Mouse (Mus musculus) gastrocnemius, postnatal 4 days (tissue): Measurements from ENCODE around the gene Sart3. TPM values are rescaled to one million over a fixed set of nuclear protein-coding genes. Genes with fewer than 3 reads are reported as not detected.

ENCODE experiments used
- DNase-seq, 2 experiments: peaks; one replicate each; pipeline ENCODE4 v3.0.0; 2021 to 2022; ENCODE audit warnings: low spot score in 2 of 2, mixed read lengths in 2 of 2
- total RNA-seq, 2 experiments: library from RNA; stranded (reverse); gene quantifications; 2 replicates each; pipeline ENCODE4 v1.2.3; 2021

Sart3 gene
- total RNA-seq, 2 experiments from 2014 or later = 18.9 to 21.9 TPM

GRCm38 (mm10) chr5:113728691-113729090 is 43.6 kb downstream of the Sart3 start:
- no peak for DNase-seq

GRCm38 (mm10) chr5:113728011-113728410 is 44.3 kb downstream of the Sart3 start:
- DNase-seq = no peak

GRCm38 (mm10) chr5:113727238-113727637 is 45.1 kb downstream of the Sart3 start:
- no peak for DNase-seq

DNA sequence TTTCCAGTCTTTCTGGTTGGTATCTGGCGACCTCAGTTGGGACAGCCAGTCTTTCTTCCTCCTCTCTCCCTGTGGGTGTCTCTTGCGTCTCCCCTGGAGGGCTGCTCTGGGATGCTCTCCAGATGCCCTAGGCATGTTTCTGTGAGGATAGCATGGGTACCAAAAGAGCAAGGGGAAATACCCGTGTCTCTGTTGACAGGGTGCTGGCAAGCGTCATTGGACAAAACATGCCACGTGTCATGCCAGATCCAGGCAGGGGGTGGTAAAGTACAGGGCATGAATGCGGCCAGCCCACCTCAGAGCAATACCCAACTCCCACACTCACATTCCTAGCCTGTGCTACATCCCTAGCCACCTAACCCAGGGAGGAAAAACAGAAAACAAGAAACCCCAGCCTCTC is 45.7 kb downstream of the Sart3 start:
- DNase-seq = no peak

GRCm38 (mm10) chr5:113725417-113725816 is 46.9 kb downstream of the Sart3 start:
- DNase-seq = no peak

- peak; percentile 73 to 78 for DNase-seq
Measured at GRCm38 (mm10) chr5:113724446-113724845, 47.9 kb downstream of the Sart3 start, which contains the start of gene 1700069L16Rik. Gene 1700069L16Rik, minus strand, starts transcription at chr5:113724772.

GRCm38 (mm10) chr5:113723567-113724237 is 48.6 kb downstream of the Sart3 start:
- DNase-seq = no peak

DNA sequence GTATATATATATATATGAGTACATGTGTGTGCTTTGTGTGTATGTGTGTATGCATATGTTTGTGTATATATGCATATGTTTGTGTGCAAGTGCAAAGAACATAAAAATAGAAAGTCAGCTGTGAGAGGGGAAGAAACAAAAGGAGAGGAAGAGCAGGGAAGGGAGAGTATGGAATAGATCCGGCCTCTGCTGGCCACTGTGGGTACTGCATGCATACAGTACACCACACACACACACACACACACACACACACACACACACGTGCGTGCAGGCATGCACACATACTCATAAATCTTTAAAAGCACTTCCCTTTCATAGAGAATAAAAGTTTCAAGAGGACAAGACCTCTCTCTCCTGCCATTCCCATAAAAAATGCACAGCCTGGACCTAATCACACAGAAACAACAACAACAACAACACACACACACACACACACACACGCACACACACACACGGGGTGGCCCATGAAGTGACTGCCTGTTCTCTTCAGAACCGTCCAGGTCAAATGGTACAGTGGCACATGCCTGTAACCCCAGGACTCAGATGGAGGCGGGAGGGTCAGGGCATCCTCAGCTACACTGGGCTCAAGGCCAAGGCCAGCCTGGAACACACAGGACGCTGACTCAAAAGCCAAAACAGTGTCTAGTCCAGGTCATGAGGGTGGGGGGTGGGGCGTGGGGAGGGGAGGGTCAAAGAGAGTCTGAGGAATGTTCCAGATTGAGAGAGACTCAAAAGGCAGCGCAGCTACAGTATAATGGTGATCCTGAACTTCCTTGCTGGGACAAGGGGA is 49.9 kb downstream of the Sart3 start:
- no peak for DNase-seq

DNA sequence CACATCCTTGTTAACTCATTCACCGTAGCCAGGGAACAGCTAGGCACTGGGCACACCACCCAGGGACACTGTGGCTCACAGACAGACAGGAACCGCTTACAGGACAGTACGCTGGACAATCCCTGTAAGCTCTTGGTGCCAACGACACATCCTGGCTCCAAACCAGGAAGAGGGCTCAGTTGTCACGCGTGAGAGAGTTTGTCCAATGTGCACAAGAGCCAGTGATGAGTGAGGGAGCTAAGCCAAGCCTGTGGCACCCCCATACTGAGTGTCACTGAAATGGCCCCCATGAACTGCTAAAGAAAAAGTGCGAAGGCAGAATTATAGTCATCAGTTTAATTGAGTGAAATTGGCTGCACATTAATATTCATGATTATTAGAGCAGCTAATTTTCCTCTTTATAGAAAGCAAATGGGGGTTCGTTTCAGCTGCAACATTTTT is 53.1 kb downstream of the Sart3 start:
- DNase-seq = no peak

- no peak for DNase-seq
Measured at GRCm38 (mm10) chr5:113716581-113717388, 55.5 kb downstream of the Sart3 start.

GRCm38 (mm10) chr5:113712861-113713260 is 59.4 kb downstream of the Sart3 start:
- no peak for DNase-seq

DNA sequence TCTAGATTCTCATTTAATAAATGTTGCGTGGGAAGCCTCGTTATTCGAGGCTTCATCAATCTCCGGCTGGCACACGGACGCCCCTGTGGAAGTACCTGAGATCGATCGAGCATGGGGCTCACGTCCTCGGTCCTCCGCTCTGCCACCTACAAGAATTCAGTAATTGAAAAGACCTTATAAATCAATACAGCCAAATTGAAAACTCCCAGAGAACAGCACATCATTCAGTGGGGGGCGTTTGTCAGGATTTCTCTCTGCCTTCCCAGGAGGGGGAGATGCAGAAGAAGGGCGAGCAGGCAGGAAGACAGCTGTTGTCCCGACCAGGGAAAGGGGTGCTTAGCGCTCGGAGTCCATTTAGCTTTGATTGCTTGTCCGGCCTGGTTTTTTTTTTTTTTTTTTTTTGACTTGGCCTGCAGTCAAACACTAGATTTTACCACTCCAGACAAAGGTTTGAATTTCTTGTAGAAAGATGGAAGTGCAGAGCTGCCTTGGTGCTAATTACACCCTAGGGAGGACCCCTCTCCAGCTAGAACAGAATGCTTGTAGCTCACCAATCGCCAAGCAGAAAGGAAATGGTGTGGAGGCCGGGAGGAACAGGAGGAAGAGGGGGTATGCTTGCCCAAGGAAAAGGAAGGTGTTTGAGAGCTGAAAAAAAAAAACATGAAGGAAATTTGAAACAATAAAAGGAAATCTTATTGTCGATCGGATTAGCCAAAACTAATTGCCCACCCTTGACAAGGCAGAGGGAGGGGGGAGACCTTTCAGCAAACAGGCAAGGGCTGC is 68.3 kb downstream of the Sart3 start:
- DNase-seq = no peak

GRCm38 (mm10) chr5:113700388-113701023 is 71.8 kb downstream of the Sart3 start:
- DNase-seq = no peak

GRCm38 (mm10) chr5:113694415-113694814 is 77.9 kb downstream of the Sart3 start:
- no peak for DNase-seq

DNA sequence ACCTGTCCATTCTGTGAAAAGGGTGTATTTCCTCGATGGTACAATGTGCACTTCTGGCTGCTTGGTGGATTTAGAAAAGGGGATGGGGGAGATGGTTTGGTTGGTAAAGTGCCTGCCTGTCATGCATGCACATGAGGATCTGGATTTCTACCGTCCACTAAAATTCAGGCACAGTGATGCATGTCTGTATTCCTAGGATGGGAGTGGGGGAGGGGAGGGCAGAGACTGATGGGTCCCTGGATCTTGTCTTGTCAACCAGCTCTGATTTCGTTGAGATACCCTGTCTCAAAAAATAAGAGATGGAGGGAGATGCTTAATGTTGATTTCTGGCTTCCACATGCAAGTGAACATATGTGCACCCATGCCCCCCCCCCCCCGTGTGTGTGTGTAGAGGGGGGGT is 78.3 kb downstream of the Sart3 start:
- DNase-seq = no peak

DNA sequence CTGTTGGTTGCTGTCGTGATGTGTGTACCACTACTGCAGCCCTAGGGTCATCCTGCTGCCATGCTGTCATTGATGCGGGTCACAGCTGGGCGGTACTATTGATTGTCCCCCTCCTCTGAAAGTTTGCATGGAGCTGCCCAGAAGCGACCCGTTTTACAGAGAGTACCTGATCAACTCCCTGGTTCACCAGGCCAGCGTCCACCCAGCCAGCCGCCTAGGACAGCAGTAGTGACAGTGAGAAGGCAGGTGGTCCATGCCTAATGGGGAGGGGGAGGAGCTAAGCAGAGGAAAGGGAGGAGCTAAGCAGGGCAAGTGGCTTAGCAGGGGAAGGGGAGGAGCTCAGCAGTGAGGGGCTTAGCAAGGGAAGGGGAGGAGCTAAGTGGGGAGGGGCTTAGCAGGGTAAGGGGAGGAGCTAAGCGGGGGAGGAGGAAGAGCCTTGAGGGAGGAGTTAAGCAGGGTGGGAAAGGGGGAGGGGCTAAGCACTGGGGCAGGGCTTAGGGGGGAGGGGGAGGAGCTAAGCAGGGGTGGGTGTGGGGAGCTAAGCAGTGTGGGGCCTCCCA is 79.0 kb downstream of the Sart3 start:
- no peak for DNase-seq
